Mouse (Mus musculus): ENCODE results near the gene Hoxd4. TPM values are rescaled to one million over a fixed set of nuclear protein-coding genes. Genes with fewer than 3 reads are reported as not detected.

Gene Hoxd4
- polyA plus RNA-seq, 1 experiment from 2014 or later: not detected

DNA sequence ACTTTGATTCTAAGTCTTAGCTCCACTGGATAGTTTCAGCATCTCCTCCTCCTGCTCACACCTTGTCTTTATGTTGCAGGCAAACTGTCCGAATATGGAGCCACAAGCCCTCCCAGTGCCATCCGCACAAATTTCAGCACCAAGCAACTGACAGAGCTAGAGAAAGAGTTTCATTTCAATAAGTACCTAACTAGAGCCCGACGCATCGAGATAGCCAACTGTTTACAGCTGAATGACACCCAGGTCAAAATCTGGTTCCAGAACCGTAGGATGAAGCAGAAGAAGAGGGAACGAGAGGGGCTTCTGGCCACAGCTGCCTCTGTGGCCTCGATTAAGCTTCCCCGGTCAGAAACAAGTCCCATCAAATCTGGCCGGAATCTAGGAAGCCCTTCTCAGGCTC lies 52.2 kb downstream of the Hoxd4 start:
- no peak for DNase-seq (ENCODE audit: low spot score)

DNA sequence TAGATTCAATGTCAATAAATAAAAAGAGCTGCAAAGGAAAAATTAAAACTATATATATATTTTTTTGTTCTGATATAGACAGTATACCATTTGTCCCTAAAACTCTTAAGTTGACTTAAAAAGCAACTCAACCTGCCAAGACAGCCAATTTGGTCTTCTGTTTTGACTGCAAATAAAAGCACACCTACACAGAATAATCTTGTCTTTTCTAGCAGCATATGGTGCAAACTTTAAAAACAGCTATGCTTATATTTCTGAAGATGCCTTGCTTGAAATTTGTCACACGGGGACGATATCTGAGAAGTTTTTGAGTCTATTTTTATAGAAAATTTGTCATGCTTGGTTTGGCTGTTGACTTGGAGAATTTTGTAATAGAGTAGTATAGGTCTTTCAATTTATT lies 62.6 kb downstream of the Hoxd4 start:
- DNase-seq (ENCODE audit: low spot score): no peak

DNA sequence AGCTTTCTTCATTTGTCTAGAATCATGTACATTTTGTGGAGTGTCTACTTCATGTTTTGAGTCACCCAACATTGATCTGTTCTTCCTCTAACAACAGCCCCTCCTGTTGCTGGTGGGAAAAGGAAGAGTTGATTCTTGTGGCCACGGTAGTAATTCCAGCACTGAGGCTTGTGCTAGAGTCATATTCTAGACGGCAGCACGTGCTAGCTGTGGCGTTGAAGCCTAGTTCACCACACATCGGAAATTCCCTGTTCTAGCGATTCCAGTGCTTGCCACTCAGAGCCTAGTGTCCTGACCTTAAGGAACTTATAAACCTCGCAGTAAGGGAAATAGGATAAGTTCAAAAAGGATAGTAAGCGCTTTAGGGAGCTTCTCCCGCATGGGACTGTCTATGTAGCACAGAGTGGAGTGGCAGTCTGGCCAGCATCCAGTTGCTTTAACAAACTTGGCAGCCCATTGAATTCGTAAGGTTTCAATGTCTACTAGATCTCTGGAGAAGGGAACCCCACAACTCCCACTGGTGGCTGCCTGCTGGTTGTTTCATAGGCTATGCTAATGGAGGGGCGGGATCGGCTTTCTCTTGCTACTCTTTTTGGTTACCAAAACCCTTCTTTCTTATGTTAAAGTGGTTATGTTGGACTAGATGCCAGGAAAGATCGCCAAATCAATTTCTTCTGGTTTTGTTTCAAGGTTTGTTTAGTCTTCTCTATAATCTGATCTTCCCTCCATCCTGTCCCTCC lies 66.0 kb downstream of the Hoxd4 start:
- DNase-seq (ENCODE audit: low spot score): no peak

MicroRNAs encoded within 50 kb of the gene (microRNA counts, 519-probe panel; counts per million panel counts)
- microRNA mmu-miR-10b: 473 counts per million, percentile 71 among the panel's probes with 10 or more counts

Small RNA genes lying within 50 kb of the gene (microRNA-seq; reads per million reads assigned to microRNA genes)
- not detected for gene Gm44463 (ENCODE audit: borderline number of aligned reads)
- gene Mir10b (ENCODE audit: borderline number of aligned reads): 2,899 reads per million, percentile 80 among the genes with 10 or more reads in this experiment

Other genes starting within 250 kb of the Hoxd4 start
- gene Lnpk, start 132.5 kb upstream of the Hoxd4 start, polyA plus RNA-seq (2015; fragmentation: Nextera tagmentation; extraction: Ambion mirVana): 26.0 and 32.7 TPM in 2 replicates
- gene Evx2, start 52.4 kb upstream of the Hoxd4 start, polyA plus RNA-seq (2015; fragmentation: Nextera tagmentation; extraction: Ambion mirVana): not detected in 2 replicates
- not detected in 2 replicates for gene Hoxd13, start 43.6 kb upstream of the Hoxd4 start, polyA plus RNA-seq (2015; fragmentation: Nextera tagmentation; extraction: Ambion mirVana)
- gene Hoxd12, start 36.9 kb upstream of the Hoxd4 start, polyA plus RNA-seq (2015; fragmentation: Nextera tagmentation; extraction: Ambion mirVana): not detected in 2 replicates
- not detected in 2 replicates for gene Hoxd11, start 32.4 kb upstream of the Hoxd4 start, polyA plus RNA-seq (2015; fragmentation: Nextera tagmentation; extraction: Ambion mirVana)
- gene Hoxd10, start 20.0 kb upstream of the Hoxd4 start, polyA plus RNA-seq (2015; fragmentation: Nextera tagmentation; extraction: Ambion mirVana): 0.14 TPM in 1 of 2 replicates, not detected in the other
- gene Hoxd9, start 14.2 kb upstream of the Hoxd4 start, polyA plus RNA-seq (2015; fragmentation: Nextera tagmentation; extraction: Ambion mirVana): 0.28 and 0.52 TPM in 2 replicates
- gene Hoxd8, start 7.3 kb upstream of the Hoxd4 start, polyA plus RNA-seq (2015; fragmentation: Nextera tagmentation; extraction: Ambion mirVana): 0.72 and 0.73 TPM in 2 replicates
- 0.10 and 0.37 TPM in 2 replicates for gene Hoxd3, start within 50 bp of the Hoxd4 start, polyA plus RNA-seq (2015; fragmentation: Nextera tagmentation; extraction: Ambion mirVana)
- not detected in 2 replicates for gene Gm28230, start 14.8 kb downstream of the Hoxd4 start, polyA plus RNA-seq (2015; fragmentation: Nextera tagmentation; extraction: Ambion mirVana)
- gene Hoxd1, start 51.1 kb downstream of the Hoxd4 start, polyA plus RNA-seq (2015; fragmentation: Nextera tagmentation; extraction: Ambion mirVana): not detected in 2 replicates
- gene Mtx2, start 113.9 kb downstream of the Hoxd4 start, polyA plus RNA-seq (2015; fragmentation: Nextera tagmentation; extraction: Ambion mirVana): 92.9 and 95.3 TPM in 2 replicates

Measured in thymus, postnatal 0 days (tissue).